Mouse (Mus musculus): Measurements from ENCODE around the gene Lrriq3. TPM values are rescaled to one million over a fixed set of nuclear protein-coding genes. Genes with fewer than 3 reads are reported as not detected.

Gene Lrriq3
- polyA plus RNA-seq, 1 experiment from 2014 or later = 0.94 TPM

- TF ChIP-seq CTCF (IDR thresholded peaks at IDR 0.05; ENCODE audit: low read depth) (no peak), EP300 (IDR thresholded peaks at IDR 0.05; ENCODE audit: low read depth) (no peak)
- Histone ChIP-seq H3K4me1 (ENCODE audit: insufficient read depth) (no peaks in the 10 kb centered on the region), H3K9ac (replicated peaks) (no peak overlapping the region), H3K36me3 (replicated peaks; ENCODE audit: insufficient read depth, low read length) (no peaks in the 10 kb centered on the region), H3K27me3 (ENCODE audit: insufficient read depth, low read length) (no peaks in the 10 kb centered on the region), H3K9me3 (ENCODE audit: low read length) (no peaks in the 10 kb centered on the region), H3K4me2 (ENCODE audit: low read depth, low read length) (no peak overlapping the region), H3K27ac (ENCODE audit: low read depth) (no peak overlapping the region), H3K4me3 (ENCODE audit: low read depth, low read length) (no peak overlapping the region)
- DNase-seq = no peak
- no peak for ATAC-seq
These were observed 142.3 kb downstream of the Lrriq3 start for GRCm38 (mm10) chr3:155235502-155235901.

Other genes starting within 250 kb of the Lrriq3 start
- not detected in 2 replicates for gene Tnni3k, start 38.0 kb upstream of the Lrriq3 start, polyA plus RNA-seq (2015; fragmentation: Nextera tagmentation; extraction: Ambion mirVana)
- 4.9 and 5.6 TPM in 2 replicates for gene Fpgt, start within 50 bp of the Lrriq3 start, polyA plus RNA-seq (2015; fragmentation: Nextera tagmentation; extraction: Ambion mirVana)